8 mouse cellular contexts compared by ENCODE assay signal in the genomic region with DNA sequence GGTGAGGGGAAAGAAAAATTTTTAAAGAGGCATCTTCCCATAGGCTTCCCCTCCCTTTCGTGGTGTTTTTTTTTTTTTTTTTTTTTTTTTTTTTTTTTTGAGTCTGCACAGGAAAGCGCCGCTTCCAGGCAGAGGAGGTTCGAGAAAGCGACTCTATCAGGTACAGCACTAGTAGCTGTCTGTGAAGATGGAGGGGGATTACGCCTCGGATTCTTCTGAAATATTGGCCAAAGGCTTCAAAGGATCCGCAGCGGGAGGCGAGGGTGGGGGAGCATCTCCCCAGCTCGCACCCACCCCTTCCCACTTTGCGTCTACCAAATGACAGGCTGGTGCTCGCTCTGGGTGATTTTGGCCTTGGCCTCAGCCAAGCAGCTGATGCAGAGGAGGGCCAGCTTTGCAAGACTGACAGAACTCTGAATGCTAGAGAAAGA.
DNase-seq lines count a peak whose midpoint lies in the region; ATAC-seq lines count a peak whose summit lies in the region.

No protein-coding gene starts in this region.

- peak overlapping the region; percentile 77 for H3K4me3 ChIP-seq in embryonic facial prominence, embryonic 14.5 days (ENCODE audit: low read depth, low read length)
- peak overlapping the region; percentile 72 for H3K4me3 ChIP-seq in heart, embryonic 10.5 days
- H3K4me3 ChIP-seq in liver, embryonic 16.5 days (ENCODE audit: low read depth, low read length) = no peak overlapping the region

- no peaks in the 10 kb centered on the region for H3K27me3 ChIP-seq in embryonic facial prominence, embryonic 14.5 days (replicated peaks; ENCODE audit: control insufficient read depth, insufficient read depth, low read length)
- no peaks in the 10 kb centered on the region for H3K27me3 ChIP-seq in heart, embryonic 10.5 days (ENCODE audit: insufficient read depth, poor library complexity, severe bottlenecking)
- peaks cover 9% of the 10 kb centered on the region for H3K27me3 ChIP-seq in liver, embryonic 16.5 days (ENCODE audit: control insufficient read depth, insufficient read depth, low read depth, low read length)

- H3K9ac ChIP-seq in embryonic facial prominence, embryonic 14.5 days (ENCODE audit: low read depth, low read length) = peak overlapping the region; percentile 96
- no peak overlapping the region for H3K9ac ChIP-seq in liver, embryonic 16.5 days (ENCODE audit: low read depth, low read length)

- H3K4me1 ChIP-seq in embryonic facial prominence, embryonic 14.5 days (ENCODE audit: control insufficient read depth, insufficient read depth, low read length) = peaks cover 27% of the 10 kb centered on the region
- H3K4me1 ChIP-seq in heart, embryonic 10.5 days = peaks cover 14% of the 10 kb centered on the region
- H3K4me1 ChIP-seq in liver, embryonic 16.5 days (ENCODE audit: control insufficient read depth, low read depth, low read length) = no peaks in the 10 kb centered on the region

- ATAC-seq in embryonic facial prominence, embryonic 14.5 days (ENCODE audit: low read depth) = peak; percentile 62
- no peak for ATAC-seq in liver, embryonic 16.5 days (ENCODE audit: low read depth)
- ATAC-seq in granulocyte monocyte progenitor cell, adult 5-6 weeks (replicated peaks; ENCODE audit: poor library complexity, severe bottlenecking) = no peak

- peaks cover under 1% of the 10 kb centered on the region; the same call in 1 of the 2 replicates for H3K36me3 ChIP-seq in embryonic facial prominence, embryonic 14.5 days (ENCODE audit: control insufficient read depth, insufficient read depth, low read length)
- H3K36me3 ChIP-seq in heart, embryonic 10.5 days = no peaks in the 10 kb centered on the region
- no peaks in the 10 kb centered on the region for H3K36me3 ChIP-seq in liver, embryonic 16.5 days (ENCODE audit: control insufficient read depth, insufficient read depth)

- H3K27ac ChIP-seq in embryonic facial prominence, embryonic 14.5 days (replicated peaks; ENCODE audit: low read depth, low read length) = peak overlapping the region; percentile 100
- H3K27ac ChIP-seq in heart, embryonic 10.5 days = peak overlapping the region; percentile 90
- H3K27ac ChIP-seq in liver, embryonic 16.5 days (ENCODE audit: low read length) = no peak overlapping the region

- DNase-seq in layer of hippocampus, adult 11-12 months (ENCODE audit: low spot score) = peak; percentile 71
- DNase-seq in layer of hippocampus, adult 9-10 months (ENCODE audit: low spot score) = no peak
- peak; percentile 93 for DNase-seq in embryonic facial prominence, embryonic 14.5 days (ENCODE audit: low spot score)
- no peak for DNase-seq in heart, embryonic 10.5 days (ENCODE audit: low spot score)
- peak; percentile 53 to 70 for DNase-seq in kidney, postnatal 4 days
- peak; percentile 47 for DNase-seq in ovary, postnatal 10 days (ENCODE audit: low spot score)

- peak overlapping the region; percentile 73 for H3K4me2 ChIP-seq in embryonic facial prominence, embryonic 14.5 days (ENCODE audit: low read depth, low read length)
- peak overlapping the region; percentile 34; the same call in 1 of the 2 replicates for H3K4me2 ChIP-seq in liver, embryonic 16.5 days (ENCODE audit: low read depth, low read length)

- H3K9me3 ChIP-seq in embryonic facial prominence, embryonic 14.5 days (ENCODE audit: control insufficient read depth, low read length) = no peaks in the 10 kb centered on the region
- H3K9me3 ChIP-seq in heart, embryonic 10.5 days = no peaks in the 10 kb centered on the region
- no peaks in the 10 kb centered on the region for H3K9me3 ChIP-seq in liver, embryonic 16.5 days (replicated peaks; ENCODE audit: control insufficient read depth, low read length)

- under 1% methylated on average over 13 of the region's 13 CpGs for WGBS in embryonic facial prominence, embryonic 14.5 days
- WGBS in heart, embryonic 10.5 days = 0% methylated on average over 13 of the region's 13 CpGs
- WGBS in liver, embryonic 16.5 days (ENCODE audit: insufficient replicate concordance) = 1% methylated on average over 13 of the region's 13 CpGs

Comparison
In these comparisons a context has a peak if more than half of its experiments do, and no peak if none do; other contexts are left out.
1. DNase-seq: peak in layer of hippocampus, adult 11-12 months (single experiment), embryonic facial prominence, embryonic 14.5 days (single experiment), kidney, postnatal 4 days (2 of 2) and ovary, postnatal 10 days (single experiment); none in layer of hippocampus, adult 9-10 months (single experiment) and heart, embryonic 10.5 days (single experiment).